Mouse (Mus musculus) gastrocnemius, postnatal 4 days (tissue): Measurements from ENCODE around the gene Galnt15. TPM values are rescaled to one million over a fixed set of nuclear protein-coding genes. Genes with fewer than 3 reads are reported as not detected.
A peak's percentile ranks its signal among the peaks of the same experiment; 100 is the strongest.
"Not testable (repeated sequence)": the region's sequence is repeated elsewhere in the genome, so short reads cannot be mapped to it uniquely, and the experiment has no call there.

Experiments used
- DNase-seq, 2 experiments: peaks; one replicate each; pipeline ENCODE4 v3.0.0; 2021 to 2022; ENCODE audit warnings: low spot score in 2 of 2, mixed read lengths in 2 of 2
- total RNA-seq, 2 experiments: library from RNA; stranded (reverse); gene quantifications; 2 replicates each; pipeline ENCODE4 v1.2.3; 2021

Gene Galnt15
- total RNA-seq, 2 experiments from 2014 or later: 4.4 to 5.5 TPM

DNA sequence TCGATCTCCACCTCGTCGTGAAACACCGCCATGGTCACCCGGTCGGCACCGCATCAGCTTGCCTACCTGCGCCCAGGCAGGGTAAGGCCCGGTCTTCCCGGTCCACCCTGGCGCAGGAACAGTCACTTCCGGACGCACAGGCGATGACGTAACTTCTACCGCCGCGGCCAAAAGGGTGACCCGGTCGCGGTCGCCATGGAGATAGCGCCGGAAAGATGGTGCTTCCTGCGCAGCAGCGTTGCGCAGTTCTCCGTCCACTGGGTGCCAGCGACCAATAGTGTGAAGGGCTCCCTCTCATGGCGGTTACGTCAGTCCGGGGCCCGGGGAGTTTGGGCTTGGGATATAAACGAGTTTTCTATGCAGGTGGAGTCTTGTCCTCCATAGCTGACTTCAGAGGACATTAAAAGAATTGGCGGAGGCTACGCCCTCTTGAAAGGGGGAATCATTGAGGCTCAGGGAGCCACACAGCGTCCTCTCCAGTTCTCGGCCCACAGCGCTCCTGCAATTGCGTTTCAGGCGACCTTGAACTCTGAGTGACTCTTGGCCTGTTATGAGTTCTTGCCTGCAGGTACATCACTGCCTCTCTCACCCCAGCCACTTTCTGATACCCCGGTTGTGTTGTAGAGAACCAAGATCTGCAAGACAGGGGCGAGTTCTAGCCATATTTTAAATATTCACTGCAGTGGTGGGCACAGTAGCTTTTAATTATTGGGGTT lies 56.9 kb downstream of the Galnt15 start, which contains the start of gene Dph3:
Gene Dph3 (minus strand): TSS at position 244 of the 716 bp plus-strand sequence.
- DNase-seq: peak; percentile 95 to 99

DNA sequence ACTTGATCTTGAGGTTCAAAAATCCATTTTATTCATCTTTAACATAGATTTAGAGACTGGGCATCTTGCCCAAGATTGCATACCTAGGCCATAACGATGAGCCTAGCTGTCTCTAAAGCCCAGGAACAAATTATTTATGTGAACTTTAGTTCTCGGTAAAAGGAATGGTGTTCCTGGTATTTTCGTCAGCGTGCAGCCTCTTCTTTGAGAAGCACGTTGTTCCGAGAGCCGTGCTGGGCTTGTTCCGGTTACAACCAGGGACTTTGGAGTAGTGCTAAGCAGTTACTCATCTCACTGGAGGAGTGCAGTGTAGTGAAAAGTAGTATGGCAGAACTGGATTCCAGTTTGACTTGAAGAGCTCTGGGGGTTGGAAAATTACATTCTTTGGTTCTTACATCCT lies 57.4 kb downstream of the Galnt15 start:
- no peak for DNase-seq

DNA sequence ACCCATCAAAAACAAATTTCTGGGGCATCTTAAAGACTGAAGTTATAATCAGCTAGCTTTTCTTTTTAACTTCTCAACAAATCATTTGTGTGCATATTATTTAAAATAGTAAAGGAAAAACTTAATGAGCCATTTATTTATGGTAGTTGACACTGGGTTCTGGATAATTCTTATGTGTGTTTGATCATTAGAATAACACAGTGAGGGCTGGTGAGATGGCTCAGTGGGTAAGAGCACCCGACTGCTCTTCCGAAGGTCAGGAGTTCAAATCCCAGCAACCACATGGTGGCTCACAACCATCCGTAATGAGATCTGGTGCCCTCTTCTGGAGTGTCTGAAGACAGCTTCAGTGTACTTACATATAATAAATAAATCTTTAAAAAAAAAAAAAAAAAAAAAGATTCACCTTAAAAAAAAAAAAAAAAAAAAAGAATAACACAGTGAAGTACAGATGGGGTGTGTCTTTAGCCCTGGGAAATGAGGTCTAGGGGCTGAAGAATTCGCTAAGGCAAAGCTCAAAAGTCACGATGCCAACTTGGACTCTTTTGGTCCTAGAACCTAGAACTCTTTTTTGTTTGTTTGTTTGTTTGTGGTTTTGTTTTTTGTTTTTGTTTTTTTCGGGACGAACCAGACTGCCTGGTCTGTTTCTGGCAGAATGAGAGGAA lies 58.9 kb downstream of the Galnt15 start:
- not testable (repeated sequence) for DNase-seq

DNA sequence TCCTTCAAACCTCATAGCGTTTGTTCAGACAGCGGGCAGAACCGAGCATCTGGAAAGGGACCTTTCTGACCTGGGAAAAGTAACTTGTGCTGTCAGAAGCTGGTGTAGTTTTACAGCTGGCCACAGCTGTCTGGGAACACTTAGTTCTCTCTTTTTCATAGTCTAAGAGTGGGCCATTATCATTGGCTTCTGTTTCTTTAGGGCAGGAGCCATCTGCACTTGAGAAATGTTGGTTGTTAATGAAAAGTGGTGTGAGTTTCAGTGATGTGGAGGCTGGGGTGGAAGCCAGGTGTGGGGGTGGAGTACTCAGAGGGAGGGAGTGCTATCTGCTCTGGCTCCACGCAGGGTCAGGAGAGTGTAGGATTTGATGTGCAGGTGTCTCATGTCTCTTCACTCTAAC lies 62.3 kb downstream of the Galnt15 start:
- no peak for DNase-seq

DNA sequence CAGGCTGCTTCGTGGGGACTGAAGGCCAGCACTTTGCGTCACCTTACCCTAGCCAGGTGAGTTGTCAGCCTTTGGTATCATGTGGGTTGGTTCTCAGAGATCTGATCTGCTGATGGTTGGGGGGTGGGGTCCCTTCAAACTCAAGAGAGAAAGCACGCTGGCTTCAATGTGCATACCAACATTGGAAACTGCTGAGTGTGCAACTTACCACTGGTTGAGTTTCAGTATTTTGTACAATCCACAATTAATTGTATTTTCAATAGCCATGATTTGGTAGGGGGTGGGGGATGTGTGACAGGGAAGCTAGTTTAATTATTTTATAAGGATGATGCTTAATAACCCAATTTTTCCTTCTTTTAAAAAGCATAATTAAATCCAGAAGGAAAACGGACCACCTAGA lies 62.9 kb downstream of the Galnt15 start:
- no peak for DNase-seq

DNA sequence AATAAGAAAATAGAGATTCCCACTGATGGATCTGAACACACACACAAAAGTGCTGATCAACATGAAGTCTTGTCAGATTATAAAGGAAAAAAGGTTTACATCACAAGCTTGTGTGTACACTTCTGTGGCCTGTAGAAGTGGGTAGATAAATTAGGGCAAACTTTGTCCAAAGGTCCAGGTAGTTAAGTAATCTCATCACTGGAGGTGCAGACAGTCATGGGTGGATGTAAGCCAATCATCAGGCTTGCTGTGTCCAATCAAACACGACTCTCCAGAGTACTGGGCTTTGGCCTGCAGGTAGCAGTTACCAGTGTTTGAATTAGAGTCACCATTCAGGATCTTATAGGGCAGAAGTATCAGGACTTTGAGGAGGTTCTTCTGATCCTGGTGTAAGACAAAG lies 64.2 kb downstream of the Galnt15 start:
- DNase-seq: no peak

DNA sequence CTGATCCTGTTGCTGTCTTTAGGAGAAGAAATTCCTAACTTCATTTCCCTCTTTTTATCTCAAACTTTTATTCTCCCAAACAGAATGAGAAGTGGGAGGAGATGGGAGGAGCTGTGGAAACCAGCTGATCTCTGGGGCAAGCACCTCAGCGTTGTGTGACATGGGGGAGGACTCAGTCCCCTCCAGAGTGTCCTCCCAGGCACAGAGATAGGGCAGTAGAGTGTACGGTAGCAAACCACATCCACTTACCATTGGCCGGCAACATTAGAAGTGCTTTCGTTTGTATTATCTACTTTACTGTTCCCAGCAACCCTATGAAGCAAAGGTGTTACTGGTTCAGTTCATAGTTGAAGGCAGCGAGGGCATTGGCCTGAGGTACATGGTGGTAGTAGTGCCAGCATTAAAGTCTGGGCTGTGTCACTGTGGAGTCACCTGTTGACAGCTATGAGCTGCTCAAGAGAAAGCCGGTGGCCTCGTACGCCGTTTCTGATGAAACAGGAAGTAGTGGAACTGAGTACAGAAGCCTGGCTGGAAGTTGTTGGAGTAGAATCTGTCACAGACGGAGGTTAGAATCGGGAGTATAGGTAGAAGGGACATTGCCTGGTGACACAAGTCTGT lies 64.8 kb downstream of the Galnt15 start:
- no peak for DNase-seq

DNA sequence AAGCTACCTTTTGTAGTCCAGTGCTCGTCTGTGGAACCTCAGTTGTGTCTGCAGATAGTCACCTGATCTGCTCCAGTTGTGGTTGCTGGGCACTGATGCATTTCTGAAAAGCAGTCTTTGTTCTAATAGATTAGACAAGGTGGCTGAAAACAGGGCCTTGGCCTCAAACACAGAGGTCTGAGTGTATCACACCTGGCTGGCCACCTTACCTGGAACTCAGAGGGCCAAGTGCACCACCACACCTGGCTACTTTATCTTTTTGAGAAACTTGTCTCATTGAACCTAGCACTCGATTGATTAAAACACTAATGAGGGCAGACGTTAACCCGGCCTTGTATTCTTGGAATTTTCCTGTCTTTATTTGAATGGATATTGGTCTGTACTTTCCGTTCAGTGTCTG lies 66.9 kb downstream of the Galnt15 start:
- no peak for DNase-seq

DNA sequence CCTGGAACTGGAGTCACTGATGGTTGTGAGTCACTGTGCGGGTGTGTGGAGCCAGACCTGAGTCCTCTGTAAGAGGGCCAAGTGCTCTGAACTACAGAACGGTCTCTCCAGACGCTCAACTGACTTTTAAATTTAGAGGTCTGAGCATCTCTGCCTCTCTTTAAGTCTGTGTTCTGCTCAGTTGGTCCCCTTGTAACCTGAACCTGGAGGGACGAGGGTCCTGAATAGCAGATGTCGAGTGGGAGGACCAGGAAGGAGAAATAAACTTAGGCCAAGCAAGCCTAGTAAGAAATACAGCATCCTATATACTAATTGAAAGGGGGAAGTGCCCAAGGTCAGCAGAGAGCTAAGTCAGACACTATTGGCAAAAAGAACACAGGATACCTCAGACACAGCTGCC lies 68.0 kb downstream of the Galnt15 start:
- DNase-seq: no peak

DNA sequence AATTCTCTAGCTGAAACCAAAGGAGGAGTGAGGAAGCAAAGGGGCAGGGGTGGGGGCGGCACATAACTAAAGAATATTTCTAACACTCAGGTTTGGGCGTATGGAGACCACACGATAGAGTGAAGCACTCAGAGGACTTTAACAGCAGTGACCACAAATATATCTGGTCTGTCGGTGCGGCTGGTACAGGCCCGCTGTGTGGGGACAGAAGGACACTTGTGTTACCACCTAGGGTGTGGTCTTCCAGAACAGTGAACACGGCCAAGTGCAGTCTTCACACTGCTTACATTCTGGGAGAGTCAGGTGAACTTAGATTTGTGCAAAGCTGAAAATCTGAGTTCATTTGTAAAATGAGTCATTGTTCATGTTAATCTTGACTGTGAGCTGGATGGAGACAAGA lies 68.9 kb downstream of the Galnt15 start:
- DNase-seq: no peak

DNA sequence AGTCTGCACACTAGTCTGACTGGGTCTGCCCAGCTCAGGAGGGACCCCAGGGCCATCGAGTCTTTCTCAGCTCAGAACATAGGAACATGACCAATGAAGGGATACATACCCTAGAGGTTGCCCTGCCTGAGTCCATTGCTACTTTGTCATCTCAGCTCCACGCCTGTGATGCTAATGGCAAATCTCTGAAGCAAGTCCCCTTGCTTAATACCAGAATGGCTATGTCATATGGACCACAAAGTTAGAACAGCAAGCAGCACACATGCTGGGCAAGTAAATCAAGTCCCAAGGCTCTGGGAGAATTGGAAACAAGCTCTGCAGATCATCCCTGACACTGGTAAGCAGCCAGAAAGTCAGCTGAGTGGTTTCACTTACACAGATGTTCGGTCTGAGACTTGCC lies 70.2 kb downstream of the Galnt15 start:
- no peak for DNase-seq

DNA sequence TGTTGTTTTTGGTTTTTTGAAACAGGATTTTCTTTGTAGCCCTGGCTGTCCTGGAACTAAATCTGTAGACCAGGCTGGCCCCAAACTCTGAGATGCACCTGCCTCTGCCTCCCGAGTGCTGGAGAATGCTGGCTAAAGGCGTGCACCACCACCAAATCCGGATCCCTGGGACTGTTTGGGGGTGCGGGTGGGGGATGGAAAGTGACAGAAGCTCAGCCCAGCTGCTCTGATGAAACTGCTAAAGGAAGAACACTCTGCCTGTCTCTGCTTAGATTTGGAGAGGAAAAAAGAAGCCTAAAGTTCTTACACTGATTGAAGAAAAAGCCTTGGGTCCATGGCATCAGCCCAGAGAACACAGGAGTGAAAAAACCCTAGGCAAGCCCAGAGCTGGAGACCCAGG lies 74.8 kb downstream of the Galnt15 start:
- DNase-seq: no peak

DNA sequence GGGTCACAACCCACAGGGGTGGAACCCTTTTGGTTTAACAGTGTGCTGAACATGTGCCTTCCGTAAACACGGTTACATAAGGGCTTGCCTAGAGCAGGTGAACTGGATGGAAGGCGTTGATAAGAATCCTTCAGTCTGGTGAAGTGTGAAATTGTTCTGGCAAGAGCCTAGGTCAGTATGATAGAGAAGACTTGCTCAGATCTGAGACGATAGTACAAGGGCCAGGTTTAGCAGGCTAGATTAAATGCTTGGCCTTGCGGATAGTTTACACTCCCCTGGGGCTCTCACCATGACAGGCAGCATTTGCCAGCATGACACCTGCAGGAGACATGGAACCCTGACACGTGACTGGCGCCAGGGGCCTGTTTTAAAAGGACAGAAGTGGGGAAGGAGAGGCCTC lies 76.9 kb downstream of the Galnt15 start:
- no peak for DNase-seq

DNA sequence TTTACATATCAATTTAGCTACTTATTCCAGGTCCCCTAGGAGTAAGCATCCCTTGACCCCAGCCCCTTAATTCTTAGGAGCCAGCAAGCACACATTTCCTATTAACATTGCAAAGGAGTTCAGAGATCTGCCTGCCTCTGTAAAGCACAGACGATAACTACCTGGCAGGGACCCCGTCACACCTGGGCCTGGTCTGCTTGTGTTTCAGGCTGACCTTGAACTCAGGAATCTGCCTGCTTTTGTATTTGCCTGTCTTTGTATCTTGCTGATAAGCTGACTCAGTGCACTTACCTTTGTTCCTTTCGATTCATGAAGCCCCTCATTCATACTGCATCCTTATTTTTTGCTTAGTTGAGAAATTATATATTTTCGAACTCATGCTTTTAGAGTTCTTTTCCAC lies 78.1 kb downstream of the Galnt15 start:
- DNase-seq: no peak

Other genes starting within 250 kb of the Galnt15 start
- gene Ankrd28, start 198.3 kb upstream of the Galnt15 start, total RNA-seq: 10 to 100 TPM; 45.0 to 51.1 TPM
- 10 to 100 TPM; 16.4 to 18.5 TPM for gene Oxnad1, start 56.4 kb downstream of the Galnt15 start, total RNA-seq
- 10 to 100 TPM; 55.3 to 60.2 TPM for gene Dph3, start 56.7 kb downstream of the Galnt15 start, total RNA-seq
- gene Msmb, start 113.0 kb downstream of the Galnt15 start, total RNA-seq: not detected
- gene Ncoa4, start 130.9 kb downstream of the Galnt15 start, total RNA-seq: 10 to 100 TPM; 59.1 to 67.0 TPM
- gene Timm23, start 172.9 kb downstream of the Galnt15 start, total RNA-seq: 100 to 1,000 TPM; 117 to 139 TPM
- 10 to 100 TPM; 25.9 to 32.2 TPM for gene Parg, start 173.0 kb downstream of the Galnt15 start, total RNA-seq